Mouse (Mus musculus) midbrain, embryonic 12.5 days (tissue): ENCODE results near the gene Sh2d4b. TPM values are rescaled to one million over a fixed set of nuclear protein-coding genes. Genes with fewer than 3 reads are reported as not detected.

Source experiments
- ATAC-seq: fragments of 200-750 bp; cut with Nextera tagmentation; 2 replicates; pipeline ENCODE4 v1.8.0; 2017; ENCODE audit warnings: low read depth, moderate TSS enrichment, moderate library complexity; ENCODE audit not compliant: low FRiP score
- H3K27ac ChIP-seq: fragments of 300-500 bp; sonication (generic); replicated peaks from 2 replicates; pipeline ENCODE4 v1.5.1; 2016; ENCODE audit warnings: mild to moderate bottlenecking
- H3K27me3 ChIP-seq: fragments of 300-500 bp; sonication (generic); 2 replicates; pipeline ENCODE4 v1.6.1; 2016; ENCODE audit warnings: mild to moderate bottlenecking
- H3K36me3 ChIP-seq: fragments of 300-500 bp; sonication (generic); 2 replicates; pipeline ENCODE4 v1.6.1; 2016
- H3K4me1 ChIP-seq: fragments of 300-500 bp; sonication (generic); 2 replicates; pipeline ENCODE4 v1.6.1; 2016
- H3K4me2 ChIP-seq: fragments of 300-500 bp; sonication (generic); replicated peaks from 2 replicates; pipeline ENCODE4 v1.6.1; 2016; ENCODE audit warnings: mild to moderate bottlenecking, moderate library complexity
- H3K4me3 ChIP-seq: fragments of 300-500 bp; sonication (generic); 2 replicates; pipeline ENCODE4 v1.5.1; 2016; ENCODE audit warnings: mild to moderate bottlenecking
- H3K9ac ChIP-seq: fragments of 300-500 bp; sonication (generic); replicated peaks from 2 replicates; pipeline ENCODE4 v1.6.1; 2016; ENCODE audit warnings: mild to moderate bottlenecking, moderate library complexity
- H3K9me3 ChIP-seq: fragments of 300-500 bp; sonication (generic); 2 replicates; pipeline ENCODE4 v1.6.1; 2016; ENCODE audit warnings: mild to moderate bottlenecking
- WGBS: fragments of 180-500 bp; shearing (Covaris S2); methylation state at CpG from one replicate; pipeline ENCODE4 v1.1.7; 2016; 5-methylcytosine and 5-hydroxymethylcytosine counted together
- polyA plus RNA-seq: library from polyadenylated mRNA; unstranded; fragments of >200 nt; fragmentation: Nextera tagmentation; extraction: Ambion mirVana; gene quantifications from 2 replicates; pipeline ENCODE4 v1.2.1, GENCODE M21; 2016

Gene Sh2d4b
- polyA plus RNA-seq, 1 experiment from 2014 or later: 0.60 TPM

GRCm38 (mm10) chr14:40885752-40886151 lies 7.3 kb downstream of the Sh2d4b start:
- Histone ChIP-seq H3K27ac (no peak overlapping the region), H3K4me1 (no peaks in the 10 kb centered on the region), H3K9me3 (no peaks in the 10 kb centered on the region), H3K36me3 (no peaks in the 10 kb centered on the region), H3K27me3 (no peaks in the 10 kb centered on the region), H3K9ac (no peak overlapping the region), H3K4me3 (no peak overlapping the region), H3K4me2 (no peak overlapping the region)
- ATAC-seq: no peak
- 88% methylated on average over 1 of the region's 1 CpGs for WGBS

DNA sequence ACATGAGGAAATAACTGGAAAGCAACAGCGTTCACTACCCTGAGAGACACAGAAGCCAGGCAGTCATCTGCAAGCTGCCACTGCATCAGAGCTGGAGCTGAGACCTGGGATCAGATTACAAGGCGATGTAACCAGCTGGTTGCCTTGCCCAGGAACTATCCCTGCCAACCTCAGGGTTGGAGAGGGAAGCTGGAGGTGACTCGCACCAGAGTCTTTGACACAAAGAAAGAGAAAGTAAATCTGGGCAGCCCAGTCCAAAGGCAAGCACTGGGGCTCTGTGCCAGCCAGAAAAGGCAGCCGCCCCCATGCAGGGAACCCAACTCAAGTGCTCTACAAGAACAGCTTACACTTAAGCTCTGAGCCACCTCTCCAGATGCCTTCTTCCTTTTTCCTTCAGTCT lies 7.8 kb downstream of the Sh2d4b start:
- no peaks in the 10 kb centered on the region for H3K9me3 ChIP-seq
- H3K27ac ChIP-seq: no peak overlapping the region
- H3K4me3 ChIP-seq: no peak overlapping the region
- H3K9ac ChIP-seq: no peak overlapping the region
- no peak overlapping the region for H3K4me2 ChIP-seq
- ATAC-seq: no peak
- no peaks in the 10 kb centered on the region for H3K27me3 ChIP-seq
- H3K36me3 ChIP-seq: no peaks in the 10 kb centered on the region
- WGBS: 33% methylated on average over 4 of the region's 4 CpGs
- no peaks in the 10 kb centered on the region for H3K4me1 ChIP-seq

DNA sequence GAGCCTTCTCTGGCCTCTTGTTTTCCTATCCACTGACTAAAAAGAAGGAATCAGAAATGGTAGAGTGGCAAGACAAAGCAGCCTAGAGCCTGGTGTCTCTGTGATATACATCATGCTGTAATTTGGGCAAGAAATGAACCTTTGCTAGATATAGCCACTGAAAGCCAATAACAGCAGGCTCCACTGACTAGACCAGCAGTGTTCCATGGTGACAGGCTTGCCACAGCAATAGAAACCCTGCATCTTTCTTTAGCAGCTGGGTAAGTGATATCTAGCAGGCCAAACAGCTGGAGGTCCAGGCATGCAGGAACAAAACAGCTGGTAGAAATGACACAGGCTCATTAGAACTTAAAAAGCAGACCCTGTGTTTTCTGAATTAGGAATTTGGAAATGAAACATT lies 18.5 kb downstream of the Sh2d4b start:
- Histone ChIP-seq H3K36me3 (no peaks in the 10 kb centered on the region), H3K4me3 (no peak overlapping the region), H3K9ac (no peak overlapping the region), H3K27me3 (no peaks in the 10 kb centered on the region), H3K9me3 (no peaks in the 10 kb centered on the region), H3K4me1 (no peaks in the 10 kb centered on the region), H3K4me2 (no peak overlapping the region), H3K27ac (no peak overlapping the region)
- ATAC-seq: no peak

DNA sequence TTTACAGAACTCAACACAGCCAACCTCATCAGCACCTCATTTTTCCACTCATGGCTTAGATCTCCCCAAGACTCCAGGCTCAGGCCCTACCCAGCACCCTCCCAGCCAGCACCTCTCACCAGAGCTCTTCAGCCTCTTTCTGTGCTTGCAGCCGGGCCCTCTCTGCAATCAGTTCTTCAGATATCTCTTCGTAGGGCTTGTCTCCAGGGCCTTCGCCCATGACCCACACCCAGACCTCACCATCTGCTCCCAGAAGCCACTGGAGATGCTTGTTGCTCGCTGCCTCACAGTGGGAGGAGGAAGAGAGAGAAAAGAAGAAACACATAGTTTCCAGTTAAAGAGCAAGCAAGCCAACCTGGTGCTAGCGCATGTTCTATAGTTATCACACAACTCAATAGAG lies 19.1 kb downstream of the Sh2d4b start:
- no peak overlapping the region for H3K27ac ChIP-seq
- WGBS: 88% methylated on average over 5 of the region's 5 CpGs
- H3K4me2 ChIP-seq: no peak overlapping the region
- no peaks in the 10 kb centered on the region for H3K4me1 ChIP-seq
- H3K27me3 ChIP-seq: no peaks in the 10 kb centered on the region
- H3K9me3 ChIP-seq: no peaks in the 10 kb centered on the region
- H3K9ac ChIP-seq: no peak overlapping the region
- no peaks in the 10 kb centered on the region for H3K36me3 ChIP-seq
- no peak for ATAC-seq
- H3K4me3 ChIP-seq: no peak overlapping the region

DNA sequence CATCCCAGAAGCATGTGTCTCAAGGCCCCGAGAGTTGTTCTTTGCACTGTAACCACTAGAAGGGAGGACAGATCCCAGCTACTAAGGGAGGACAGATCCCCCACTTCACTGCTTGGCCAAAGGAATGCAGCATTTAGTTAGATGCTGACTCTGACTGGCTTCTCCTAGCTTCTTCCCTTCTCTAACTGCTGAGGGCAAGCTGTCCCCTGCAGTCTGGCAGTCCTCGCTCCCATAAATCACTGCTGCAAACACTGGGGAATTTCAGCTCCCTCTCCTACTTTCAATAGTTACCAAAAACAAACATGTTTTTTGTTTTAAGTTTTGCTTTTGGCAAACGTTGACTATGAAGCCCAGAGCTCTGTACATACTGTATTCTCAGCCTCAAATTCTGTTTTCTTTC lies 22.5 kb downstream of the Sh2d4b start:
- H3K4me2 ChIP-seq: no peak overlapping the region
- H3K4me3 ChIP-seq: no peak overlapping the region
- WGBS: 83% methylated on average over 3 of the region's 3 CpGs
- ATAC-seq: no peak
- H3K27ac ChIP-seq: no peak overlapping the region
- no peaks in the 10 kb centered on the region for H3K4me1 ChIP-seq
- no peaks in the 10 kb centered on the region for H3K36me3 ChIP-seq
- no peaks in the 10 kb centered on the region for H3K27me3 ChIP-seq
- H3K9ac ChIP-seq: no peak overlapping the region
- no peaks in the 10 kb centered on the region for H3K9me3 ChIP-seq

DNA sequence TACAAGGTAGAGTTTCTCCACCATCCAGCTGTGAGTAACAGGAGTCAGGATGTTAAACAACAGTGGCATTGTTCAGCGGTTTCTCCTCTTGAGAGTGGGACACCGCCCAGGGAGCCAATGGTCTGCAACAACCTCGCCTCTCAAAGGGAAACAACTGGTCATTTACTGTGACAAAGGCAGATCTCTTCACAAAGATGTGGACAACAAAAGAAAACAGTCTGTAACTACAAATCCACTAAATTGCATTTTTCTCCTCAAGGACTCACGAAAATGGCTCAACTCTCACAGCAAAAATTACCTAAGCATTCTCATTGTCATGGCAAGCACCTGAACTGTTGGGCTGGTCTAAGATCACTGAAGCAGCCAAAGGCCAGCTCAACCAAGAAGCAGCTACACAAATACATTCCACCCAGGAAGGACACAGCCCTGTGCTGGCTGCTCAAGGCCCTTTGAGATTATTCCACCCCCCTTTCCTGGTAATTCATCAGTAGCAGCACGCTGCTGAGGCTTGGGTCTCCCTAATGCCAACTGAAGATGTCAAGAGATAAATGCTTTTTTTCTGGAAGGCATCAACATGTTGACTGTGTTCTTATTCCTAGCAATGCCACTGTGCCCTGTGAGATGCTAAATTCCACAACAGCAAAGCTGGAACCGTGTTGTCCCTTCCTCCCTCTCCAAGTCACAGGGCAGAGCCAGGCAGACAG lies 28.1 kb downstream of the Sh2d4b start:
- H3K27me3 ChIP-seq: no peaks in the 10 kb centered on the region
- H3K9me3 ChIP-seq: no peaks in the 10 kb centered on the region
- H3K4me3 ChIP-seq: no peak overlapping the region
- no peak overlapping the region for H3K4me2 ChIP-seq
- no peaks in the 10 kb centered on the region for H3K4me1 ChIP-seq
- no peaks in the 10 kb centered on the region for H3K36me3 ChIP-seq
- H3K27ac ChIP-seq: no peak overlapping the region
- no peak for ATAC-seq
- no peak overlapping the region for H3K9ac ChIP-seq
- WGBS: 51% methylated on average over 6 of the region's 6 CpGs

- no peak overlapping the region for H3K4me3 ChIP-seq
- H3K9ac ChIP-seq: no peak overlapping the region
- no peak overlapping the region for H3K4me2 ChIP-seq
- no peak overlapping the region for H3K27ac ChIP-seq
- H3K9me3 ChIP-seq: no peaks in the 10 kb centered on the region
- H3K4me1 ChIP-seq: no peaks in the 10 kb centered on the region
- no peaks in the 10 kb centered on the region for H3K36me3 ChIP-seq
- ATAC-seq: no peak
- H3K27me3 ChIP-seq: no peaks in the 10 kb centered on the region
- WGBS: 87% methylated on average over 3 of the region's 3 CpGs
These were observed 29.4 kb downstream of the Sh2d4b start for GRCm38 (mm10) chr14:40863659-40864058.

- H3K4me1 ChIP-seq: no peaks in the 10 kb centered on the region
- H3K36me3 ChIP-seq: no peaks in the 10 kb centered on the region
- H3K9me3 ChIP-seq: no peaks in the 10 kb centered on the region
- no peak overlapping the region for H3K27ac ChIP-seq
- no peak overlapping the region for H3K9ac ChIP-seq
- no peaks in the 10 kb centered on the region for H3K27me3 ChIP-seq
- H3K4me2 ChIP-seq: no peak overlapping the region
- H3K4me3 ChIP-seq: no peak overlapping the region
- ATAC-seq: no peak
These were observed 30.0 kb downstream of the Sh2d4b start for GRCm38 (mm10) chr14:40863022-40863421.

- ATAC-seq: no peak
- Histone ChIP-seq H3K27me3 (no peaks in the 10 kb centered on the region), H3K4me3 (no peak overlapping the region), H3K9me3 (no peaks in the 10 kb centered on the region), H3K9ac (no peak overlapping the region), H3K36me3 (no peaks in the 10 kb centered on the region), H3K4me2 (no peak overlapping the region), H3K4me1 (no peaks in the 10 kb centered on the region), H3K27ac (no peak overlapping the region)
- 76% methylated on average over 5 of the region's 5 CpGs for WGBS
These were observed 40.1 kb downstream of the Sh2d4b start for GRCm38 (mm10) chr14:40852978-40853377.

- Histone ChIP-seq H3K36me3 (0 out of 2 replicates have a peak, but pooled peaks cover 3% of the 10 kb centered on the region), H3K4me3 (no peak overlapping the region), H3K4me2 (no peak overlapping the region), H3K4me1 (no peaks in the 10 kb centered on the region), H3K27ac (no peak overlapping the region), H3K27me3 (no peaks in the 10 kb centered on the region), H3K9me3 (no peaks in the 10 kb centered on the region), H3K9ac (no peak overlapping the region)
- no peak for ATAC-seq
These were observed 55.7 kb downstream of the Sh2d4b start for GRCm38 (mm10) chr14:40837397-40837796.

DNA sequence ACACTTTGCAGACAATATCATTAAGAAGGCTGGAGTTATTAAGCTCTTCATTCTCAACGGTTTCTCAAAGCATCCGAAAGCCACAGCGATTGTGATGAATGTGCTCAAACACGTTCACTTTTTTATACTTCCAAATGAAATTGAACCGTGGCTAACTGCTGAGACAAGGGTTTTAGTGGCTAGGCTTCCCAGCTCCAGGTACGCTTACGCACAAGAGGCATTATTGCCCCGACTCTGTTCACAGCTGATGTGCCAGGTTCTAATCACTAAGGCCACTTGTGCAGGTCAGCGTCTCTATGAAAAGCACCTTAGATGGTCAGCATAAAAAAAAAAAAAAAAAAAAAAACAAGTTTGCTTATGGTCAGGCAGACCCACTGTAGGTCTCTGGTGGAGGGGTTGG lies 62.6 kb downstream of the Sh2d4b start:
- H3K4me1 ChIP-seq: no peaks in the 10 kb centered on the region
- no peaks in the 10 kb centered on the region for H3K36me3 ChIP-seq
- no peak for ATAC-seq
- no peak overlapping the region for H3K4me3 ChIP-seq
- H3K9me3 ChIP-seq: no peaks in the 10 kb centered on the region
- no peak overlapping the region for H3K4me2 ChIP-seq
- no peaks in the 10 kb centered on the region for H3K27me3 ChIP-seq
- no peak overlapping the region for H3K9ac ChIP-seq
- WGBS: 88% methylated on average over 9 of the region's 9 CpGs
- no peak overlapping the region for H3K27ac ChIP-seq

DNA sequence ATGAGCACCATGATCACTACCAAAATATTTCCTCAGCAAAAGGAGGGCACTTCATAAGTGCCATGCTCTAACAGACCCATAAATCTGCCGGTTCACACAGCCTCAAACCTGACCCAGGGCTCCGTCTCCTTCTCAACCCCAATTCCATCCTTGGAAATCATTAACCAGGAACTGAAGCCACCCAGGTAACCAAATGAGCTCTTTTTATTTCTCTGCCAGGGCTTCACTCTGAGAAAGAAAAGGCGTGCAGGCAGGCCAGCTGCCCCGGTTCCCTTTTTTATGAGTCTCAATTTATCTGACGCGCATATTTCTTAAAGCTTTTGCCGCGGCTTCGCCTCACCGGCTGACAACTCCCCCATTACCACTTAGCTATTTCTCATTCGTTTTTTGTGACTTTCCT lies 63.0 kb downstream of the Sh2d4b start:
- H3K4me1 ChIP-seq: no peaks in the 10 kb centered on the region
- no peak overlapping the region for H3K9ac ChIP-seq
- H3K9me3 ChIP-seq: no peaks in the 10 kb centered on the region
- H3K4me2 ChIP-seq: no peak overlapping the region
- no peak overlapping the region for H3K27ac ChIP-seq
- 83% methylated on average over 11 of the region's 11 CpGs for WGBS
- ATAC-seq: no peak
- no peak overlapping the region for H3K4me3 ChIP-seq
- no peaks in the 10 kb centered on the region for H3K27me3 ChIP-seq
- H3K36me3 ChIP-seq: no peaks in the 10 kb centered on the region

DNA sequence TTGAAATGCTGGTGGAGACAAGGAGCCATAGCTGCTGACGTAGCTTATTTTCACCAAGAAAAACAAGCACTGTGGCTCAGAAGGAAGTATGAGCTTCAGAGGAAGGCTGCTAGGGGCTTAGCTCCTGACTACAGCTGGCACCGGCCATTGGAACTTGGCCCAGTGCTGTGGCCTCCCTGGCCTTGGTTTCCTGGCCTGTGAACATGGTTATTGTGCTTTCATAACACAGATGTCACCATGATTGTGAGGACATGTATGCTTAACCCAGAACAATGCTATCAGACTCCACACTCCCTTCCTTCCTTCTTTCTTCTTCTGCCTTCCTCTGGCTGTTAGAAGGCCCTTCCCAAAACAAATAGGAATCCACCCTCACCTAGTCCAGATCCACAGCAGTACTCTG lies 75.0 kb downstream of the Sh2d4b start:
- H3K27me3 ChIP-seq: no peaks in the 10 kb centered on the region
- H3K4me3 ChIP-seq: no peak overlapping the region
- H3K9me3 ChIP-seq: no peaks in the 10 kb centered on the region
- no peaks in the 10 kb centered on the region for H3K4me1 ChIP-seq
- no peak for ATAC-seq
- no peaks in the 10 kb centered on the region for H3K36me3 ChIP-seq
- no peak overlapping the region for H3K27ac ChIP-seq
- no peak overlapping the region for H3K4me2 ChIP-seq
- H3K9ac ChIP-seq: no peak overlapping the region
- 69% methylated on average over 2 of the region's 2 CpGs for WGBS
